Mouse (Mus musculus) heart, postnatal 10 days (tissue): ENCODE measurements around the gene Ccndbp1. TPM values are rescaled to one million over a fixed set of nuclear protein-coding genes. Genes with fewer than 3 reads are reported as not detected.
A peak's percentile ranks its signal among the peaks of the same experiment; 100 is the strongest.
"Not testable (repeated sequence)": the region's sequence is repeated elsewhere in the genome, so short reads cannot be mapped to it uniquely, and the experiment has no call there.

Source experiments
- DNase-seq, 2 experiments: peaks; one replicate each; pipeline ENCODE4 v3.0.0; 2021
- intact Hi-C: fragments of 180-260 bp; cut with DNase I; formaldehyde crosslinking; loops from one replicate; pipeline ENCODE4 v1.15.1; 2025
- total RNA-seq, 2 experiments: library from RNA; stranded (reverse); gene quantifications; 2 replicates each; pipeline ENCODE4 v1.2.3; 2021

Gene Ccndbp1
- total RNA-seq, 2 experiments from 2014 or later, result 28.4 to 31.7 TPM

DNA sequence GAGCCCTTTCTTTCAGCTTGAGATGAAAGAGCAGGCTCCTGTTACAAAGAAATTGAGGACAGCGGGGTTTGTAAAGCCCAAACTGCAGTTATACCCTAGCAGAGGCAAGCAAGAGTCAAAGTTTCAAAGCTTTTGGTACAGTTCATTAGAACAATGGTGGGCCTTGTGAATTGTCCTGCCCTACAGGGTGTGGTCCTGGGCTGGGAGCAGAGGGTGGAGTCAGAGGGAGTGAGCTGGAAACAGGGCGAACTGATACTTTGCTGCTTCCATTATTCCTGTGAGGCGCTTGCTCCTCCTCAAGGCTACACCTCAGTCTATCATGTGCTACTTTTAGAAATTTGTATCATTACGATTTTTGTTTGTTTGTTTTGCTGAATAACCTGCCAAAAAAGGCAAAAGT is 17.0 kb upstream of the Ccndbp1 start:
- intact Hi-C loops, result no loop called here
- no peak for DNase-seq

DNA sequence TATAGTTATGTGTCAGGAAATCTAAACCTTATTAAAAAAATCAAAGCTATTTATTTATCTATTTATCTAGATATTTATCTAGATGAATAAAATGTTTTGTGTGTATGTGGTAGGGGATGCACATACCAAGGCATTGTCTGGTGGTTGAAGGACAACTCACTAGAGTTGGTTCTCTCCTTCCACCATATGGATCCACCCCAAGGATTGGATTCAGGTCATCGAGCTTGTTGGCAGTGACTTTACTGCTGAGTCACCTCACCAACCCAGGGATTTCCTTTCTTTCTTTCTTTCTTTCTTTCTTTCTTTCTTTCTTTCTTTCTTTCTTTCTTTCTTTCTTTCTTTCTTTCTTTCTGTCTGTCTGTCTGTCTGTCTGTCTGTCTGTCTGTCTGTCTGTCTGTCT is 11.6 kb upstream of the Ccndbp1 start:
- intact Hi-C loops, result not testable (repeated sequence)

DNA sequence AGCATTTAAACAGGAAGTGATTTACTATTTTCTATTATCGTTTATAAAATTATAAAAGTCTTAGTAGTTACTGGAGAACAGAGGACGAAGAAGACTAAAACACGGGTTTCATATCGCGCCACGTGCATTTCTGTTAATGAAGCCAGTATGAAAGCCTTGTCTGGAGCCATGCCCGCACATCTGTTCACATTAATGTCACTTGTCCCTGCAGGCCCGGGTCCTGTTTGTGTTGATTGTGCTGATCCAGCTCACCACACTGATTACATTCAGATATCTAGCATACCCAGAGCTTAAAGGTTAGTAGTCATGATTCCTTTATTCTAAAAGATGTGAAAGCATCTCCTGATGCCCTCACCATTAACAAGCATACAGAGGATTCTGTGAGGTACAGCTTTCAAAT is 9.3 kb upstream of the Ccndbp1 start:
- intact Hi-C loops, result no loop called here
- no peak for DNase-seq

More for the DNA sequence above, 11.6 kb upstream of the Ccndbp1 start:
- not testable (repeated sequence) for DNase-seq

DNA sequence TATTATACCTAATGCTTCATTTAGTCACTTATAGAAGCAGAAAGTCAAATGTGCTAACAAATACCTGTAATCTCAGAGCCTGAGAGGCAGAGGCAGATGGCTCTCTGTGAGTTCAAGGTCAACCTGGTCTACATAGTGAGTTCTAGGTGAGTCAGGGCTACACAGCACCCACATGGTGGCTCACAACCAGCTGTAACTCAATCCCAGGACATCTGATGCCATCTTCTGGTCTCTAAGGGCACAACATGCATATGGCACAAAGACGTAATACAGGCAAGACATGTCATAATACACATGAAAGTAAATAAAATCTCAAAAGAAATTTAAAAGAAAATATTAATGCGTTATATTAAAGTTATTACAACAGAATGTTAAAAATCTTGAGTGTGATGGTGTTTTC is 4.6 kb upstream of the Ccndbp1 start:
- intact Hi-C loops, result no loop called here

DNA sequence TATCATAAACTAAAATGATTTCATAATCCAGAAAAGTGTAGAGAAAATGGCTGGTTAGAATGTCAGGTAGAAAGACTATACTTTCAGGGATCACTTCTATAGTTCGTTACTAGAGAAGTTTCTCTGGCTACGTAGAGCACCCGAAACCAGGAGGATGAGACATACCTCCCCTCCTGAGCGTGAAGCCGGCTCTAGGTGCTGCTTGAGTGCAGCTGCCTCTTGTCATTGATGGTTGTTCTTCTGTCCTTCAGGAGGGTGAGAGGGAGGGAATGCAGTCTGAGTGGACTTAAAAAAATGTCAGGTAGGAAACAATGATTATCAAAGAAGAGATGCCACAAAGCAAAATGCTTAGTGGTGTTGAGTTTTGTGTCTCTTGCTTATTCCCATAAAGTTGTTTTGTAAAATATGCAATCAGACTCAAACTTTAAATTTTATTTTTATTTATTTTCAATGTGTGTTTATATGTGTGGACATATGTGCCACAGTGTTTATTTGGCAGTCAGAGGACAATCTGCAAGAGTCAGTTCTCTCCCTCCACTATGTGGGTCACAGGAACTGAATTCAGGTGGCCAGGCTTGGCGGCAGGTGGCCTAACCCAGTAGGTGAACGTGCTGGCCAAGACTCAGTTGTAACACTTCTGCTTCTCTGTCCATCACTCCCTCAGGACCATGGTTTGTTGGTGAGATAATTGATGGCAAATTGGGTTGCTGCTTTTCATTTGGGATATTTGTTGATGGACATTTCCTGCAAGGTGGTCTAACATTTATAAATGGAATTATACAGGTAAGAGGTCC is 4.0 kb upstream of the Ccndbp1 start:
- DNase-seq, result no peak
- intact Hi-C loops, result no loop called here

More for the DNA sequence above, 4.6 kb upstream of the Ccndbp1 start:
- no peak for DNase-seq

DNA sequence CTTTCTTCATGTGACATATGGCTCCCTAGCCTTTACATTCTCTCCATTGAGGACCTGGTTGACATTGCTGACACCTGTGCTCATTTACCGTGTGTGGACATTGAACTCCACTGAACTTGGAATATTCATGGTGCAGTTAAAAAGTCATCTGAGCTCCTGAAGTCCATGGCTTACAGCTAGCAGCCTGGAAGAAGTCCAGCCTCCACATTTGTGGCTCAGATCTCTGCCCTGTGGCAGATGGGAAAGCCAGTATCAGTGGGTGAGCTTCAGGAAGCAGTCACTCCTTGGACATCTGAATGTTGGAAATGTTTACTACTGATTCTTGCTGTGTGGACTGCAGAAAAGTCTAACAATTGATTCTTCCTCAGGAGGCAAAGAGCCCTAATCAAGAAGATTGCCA is 1.2 kb upstream of the Ccndbp1 start:
- DNase-seq, result no peak
- intact Hi-C loops, result loop anchor here (5.0 kb wide), 1 partner anchor 35 kb away; the partner anchor contains the start of gene Ubr1

DNA sequence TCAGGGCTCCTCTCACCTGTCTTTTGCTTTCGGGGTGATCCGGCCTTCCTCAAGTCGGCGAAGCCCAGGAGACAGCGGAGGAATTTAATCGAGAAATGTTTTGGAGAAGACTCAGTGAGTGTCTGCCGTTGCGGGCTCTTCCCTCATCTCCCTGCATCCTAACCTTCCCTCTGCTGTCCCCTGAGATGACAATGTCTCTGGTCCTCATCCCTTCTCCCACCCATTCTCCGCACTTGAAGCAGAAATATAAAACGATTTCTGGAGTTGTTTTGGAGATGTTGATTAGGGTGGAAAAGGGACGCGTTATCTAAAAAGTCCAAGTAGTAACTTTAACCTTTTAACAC is 433 bp downstream of the Ccndbp1 start:
- no peak for DNase-seq
- intact Hi-C loops, result loop anchor here (5.0 kb wide), 1 partner anchor 36 kb away; the partner anchor contains the start of gene Ubr1

DNA sequence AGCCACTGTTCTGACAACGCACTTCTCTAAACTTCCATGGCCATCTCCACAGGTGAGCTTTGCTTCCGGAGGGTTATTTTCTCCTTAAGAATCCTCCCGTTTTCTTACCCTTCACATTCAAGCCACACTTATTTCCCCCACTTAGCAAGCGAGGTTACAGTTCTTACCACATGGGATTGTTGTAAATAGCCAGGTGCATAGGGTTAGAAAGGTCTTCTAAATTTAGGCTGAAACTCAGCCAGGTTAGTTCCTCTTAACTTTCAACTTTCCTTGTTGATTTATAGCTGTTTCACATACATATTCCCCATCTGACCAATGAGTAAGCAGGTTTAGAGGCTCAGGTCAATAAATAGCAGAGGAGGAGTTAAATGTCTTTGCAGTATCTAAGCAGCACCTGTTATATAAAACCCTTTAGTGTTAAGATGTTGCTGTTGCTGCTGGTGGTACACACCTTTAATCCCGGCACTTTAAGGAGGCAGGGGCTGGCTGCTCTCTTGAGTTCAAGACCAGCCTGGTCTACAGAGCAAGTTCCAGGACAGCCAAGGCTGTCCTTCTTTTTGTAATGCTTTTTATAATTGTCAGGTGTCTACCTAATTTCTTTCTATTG is 971 bp downstream of the Ccndbp1 start:
- intact Hi-C loops, result loop anchor here (5.0 kb wide), 1 partner anchor 37 kb away; the partner anchor contains the start of gene Ubr1
- no peak for DNase-seq

DNA sequence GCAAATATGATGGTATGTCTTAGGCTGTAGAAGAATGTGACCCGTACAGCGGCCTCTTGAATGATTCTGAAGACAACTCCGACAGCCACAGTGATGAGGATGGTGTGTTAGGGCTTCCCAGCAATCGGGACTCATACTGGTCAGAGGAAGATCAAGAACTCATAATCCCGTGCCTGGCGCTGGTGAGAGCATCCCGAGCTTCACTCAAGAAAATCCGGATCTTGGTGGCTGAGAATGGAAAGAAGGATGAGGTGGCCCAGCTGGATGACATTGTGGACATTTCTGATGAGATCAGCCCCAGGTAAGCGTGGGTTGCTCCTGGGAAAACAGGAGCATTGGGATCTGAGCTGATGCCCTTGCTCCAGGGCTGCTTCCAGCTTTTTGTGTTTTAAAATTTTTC is 4.5 kb downstream of the Ccndbp1 start:
- no peak for DNase-seq
- intact Hi-C loops, result no loop called here

DNA sequence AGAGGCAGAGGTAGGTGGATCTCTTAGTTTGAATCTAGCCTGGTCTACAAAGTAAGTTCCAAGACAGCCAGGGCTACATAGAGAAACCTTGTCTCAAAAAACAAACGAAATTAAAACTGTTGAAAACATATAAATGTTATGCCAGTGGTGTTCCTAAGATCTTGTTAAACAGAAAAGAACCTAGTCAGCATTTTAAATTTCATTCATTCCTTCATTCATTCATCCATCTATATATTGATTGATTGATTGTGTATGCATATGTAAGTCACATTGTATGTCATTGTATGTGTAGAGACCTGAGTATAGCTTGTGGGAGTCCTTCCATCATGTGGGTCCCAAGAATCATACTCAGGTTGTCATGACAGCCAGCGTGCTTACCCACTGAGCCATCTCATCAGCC is 7.3 kb downstream of the Ccndbp1 start:
- intact Hi-C loops, result no loop called here
- DNase-seq, result no peak

DNA sequence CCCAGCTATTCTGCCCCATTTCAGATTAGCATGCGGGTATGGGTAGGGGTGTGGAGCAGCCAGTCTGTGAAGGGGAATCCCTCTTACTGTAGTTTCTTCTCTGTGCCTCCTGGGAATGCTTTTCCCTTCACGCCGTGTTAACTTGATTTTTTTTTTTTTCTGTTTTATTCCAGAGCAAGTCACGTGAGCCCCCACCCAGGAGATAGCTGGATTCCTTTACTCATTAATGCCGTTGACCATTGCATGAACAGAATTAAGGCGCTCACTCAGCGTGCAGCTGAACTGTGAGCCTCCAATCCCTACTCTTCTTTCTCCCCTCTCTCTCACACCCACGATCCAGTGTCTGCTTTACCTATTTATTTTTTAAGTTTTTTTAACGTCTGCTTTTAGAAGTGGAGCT is 8.0 kb downstream of the Ccndbp1 start:
- intact Hi-C loops, result no loop called here
- DNase-seq, result no peak

DNA sequence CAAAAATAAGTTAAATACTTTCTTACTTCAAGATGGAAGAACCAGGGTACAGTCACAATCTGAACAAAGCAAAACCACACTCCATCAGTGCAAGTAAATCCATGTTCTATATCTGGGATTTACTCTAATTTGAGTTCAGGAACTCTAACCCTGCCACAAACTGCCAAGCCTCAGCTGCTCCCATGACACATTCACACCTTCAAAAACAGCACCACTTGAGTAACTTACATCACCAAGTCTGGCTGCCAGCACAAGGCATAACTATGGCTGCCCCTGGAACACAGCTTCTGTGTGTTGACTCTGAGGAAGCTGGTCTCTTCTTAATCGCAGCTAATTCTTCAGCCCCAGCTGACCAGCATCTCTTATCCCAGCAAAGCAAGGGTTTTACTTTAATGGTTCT is 8.9 kb downstream of the Ccndbp1 start:
- intact Hi-C loops, result no loop called here
- DNase-seq, result peak in 1 of 2 experiments; percentile 28

DNA sequence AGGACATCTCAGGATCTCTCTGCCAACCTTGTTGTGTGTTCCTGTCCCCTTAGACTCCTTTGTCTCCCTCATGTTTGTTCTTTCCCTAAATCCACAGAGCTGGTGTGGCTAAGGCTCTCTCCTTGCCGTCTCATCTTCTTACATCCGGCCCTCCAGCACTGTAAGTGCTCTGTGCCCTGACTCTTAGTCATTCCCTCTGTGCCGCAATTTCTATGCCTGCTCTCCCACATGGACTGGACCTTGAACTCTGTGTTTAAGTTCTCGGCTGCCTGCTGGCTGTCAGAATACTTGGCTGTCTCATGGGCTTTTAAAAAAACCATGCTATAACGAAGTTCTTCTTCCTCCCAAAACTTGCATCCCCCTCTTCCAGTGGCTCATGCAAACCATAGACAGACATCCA is 14.7 kb downstream of the Ccndbp1 start:
- DNase-seq, result no peak
- intact Hi-C loops, result no loop called here

DNA sequence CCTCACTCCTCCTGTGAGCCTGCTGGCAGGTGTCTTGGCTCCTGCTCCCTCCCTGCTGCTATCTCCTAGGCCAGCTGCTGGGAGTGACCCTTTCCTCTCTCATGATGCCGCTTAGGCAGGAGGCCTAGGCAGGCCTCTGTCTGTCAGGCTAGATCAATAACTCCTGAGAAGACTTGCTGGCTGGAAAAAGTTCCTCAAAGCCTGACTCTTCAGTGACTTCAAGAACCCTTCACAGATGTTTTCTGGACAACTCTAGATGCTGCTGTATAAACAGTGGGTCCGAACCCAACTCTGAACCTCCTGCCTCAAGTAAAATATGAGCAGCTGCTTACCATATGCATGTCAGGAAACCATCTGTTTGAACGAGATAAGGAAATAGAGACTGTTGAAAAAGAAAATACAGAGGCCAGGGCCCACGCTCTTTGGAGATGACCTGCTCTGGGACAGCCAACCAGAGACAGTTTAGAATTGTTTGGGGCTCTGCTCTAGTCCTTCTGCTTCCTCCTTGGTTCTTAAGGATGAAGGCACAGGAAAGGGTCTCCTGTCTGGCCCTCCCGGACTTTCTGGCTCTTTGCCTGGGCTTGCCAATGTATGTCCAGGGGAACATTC is 28.6 kb downstream of the Ccndbp1 start, which contains the start of gene Epb42:
Epb42 (minus strand) TSS at position 340 of the 609 bp plus-strand sequence.
- DNase-seq, result no peak
- intact Hi-C loops, result no loop called here

DNA sequence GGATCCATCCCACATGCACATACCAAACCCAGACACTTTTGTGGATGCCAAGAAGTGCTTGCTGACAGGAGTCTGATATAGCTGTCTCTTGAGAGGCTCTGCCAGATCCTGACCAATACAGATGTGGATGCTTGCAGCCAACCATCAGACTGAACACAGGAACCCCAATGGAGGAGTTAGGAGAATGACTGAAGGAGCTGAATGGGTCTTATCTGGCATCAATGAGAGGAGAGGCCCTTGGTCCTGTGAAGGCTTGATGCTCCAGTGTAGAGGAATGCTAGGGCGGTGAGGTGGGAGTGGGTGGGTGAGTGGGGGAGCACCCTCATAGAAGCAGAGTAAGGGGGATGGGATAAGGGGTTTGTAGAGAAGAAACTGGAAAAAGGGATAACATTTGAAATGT is 30.6 kb downstream of the Ccndbp1 start:
- DNase-seq, intact Hi-C loops: not testable (repeated sequence)

DNA sequence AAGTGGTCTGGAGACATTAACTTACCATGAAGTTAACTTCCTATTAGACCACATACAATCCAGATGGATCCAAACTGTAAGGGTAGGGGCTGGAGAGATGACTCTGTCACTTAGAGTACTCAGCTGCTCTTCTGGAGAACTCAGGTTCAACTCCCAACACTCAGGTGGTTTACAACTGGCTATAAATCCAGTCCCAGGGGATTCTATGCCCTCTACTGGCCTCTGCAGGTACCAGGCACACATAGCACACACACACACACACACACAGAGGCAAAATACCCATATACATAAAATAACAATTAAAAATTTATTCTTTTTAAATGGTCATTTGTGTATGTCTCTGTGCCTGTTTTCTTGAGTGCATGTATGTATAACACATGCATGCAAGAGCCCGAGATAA is 31.2 kb downstream of the Ccndbp1 start:
- intact Hi-C loops, result no loop called here
- no peak for DNase-seq

DNA sequence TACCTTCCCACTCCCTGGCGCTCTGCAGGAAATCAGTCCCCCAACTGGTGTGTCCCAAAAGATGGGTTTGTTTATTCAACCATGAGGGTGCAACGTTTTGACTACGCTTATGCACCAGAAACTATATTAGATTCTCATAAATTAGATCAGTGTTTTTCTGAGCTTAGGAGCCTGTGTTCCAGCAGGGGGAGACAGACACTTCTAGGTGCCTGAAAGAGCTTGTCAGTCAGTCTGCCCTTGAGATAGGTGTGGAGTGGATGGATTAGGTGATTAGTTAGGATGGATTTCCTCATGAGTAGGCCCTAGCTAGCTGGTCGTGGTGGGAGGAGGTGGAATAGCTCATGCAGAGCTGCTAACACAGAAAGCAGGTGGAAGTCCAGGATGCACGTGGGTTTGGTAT is 32.9 kb downstream of the Ccndbp1 start:
- intact Hi-C loops, result loop anchor here (1.0 kb wide), 1 partner anchor 61 kb away; no protein-coding TSS in a partner anchor
- peak; percentile 40 to 54 for DNase-seq

DNA sequence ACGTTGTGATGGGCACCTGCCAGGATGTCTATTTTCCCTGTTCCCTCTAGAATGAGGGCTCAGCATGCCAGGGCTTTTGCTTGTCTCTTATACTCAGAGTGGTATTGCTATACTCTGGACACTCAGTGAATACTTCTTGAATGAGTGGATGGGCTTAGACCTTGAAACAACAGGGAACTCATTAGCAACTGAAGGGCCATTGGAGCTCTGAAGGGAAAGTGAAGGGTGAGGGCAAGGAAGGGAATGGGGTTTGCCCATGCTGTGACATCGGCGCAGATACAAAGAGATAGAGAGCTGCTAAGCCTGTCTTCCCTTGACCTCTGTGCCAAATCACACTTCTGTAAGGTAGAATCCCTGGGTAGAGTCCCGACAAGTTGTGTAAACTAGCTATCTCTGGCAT is 37.5 kb downstream of the Ccndbp1 start:
- intact Hi-C loops, result no loop called here
- DNase-seq, result no peak

DNA sequence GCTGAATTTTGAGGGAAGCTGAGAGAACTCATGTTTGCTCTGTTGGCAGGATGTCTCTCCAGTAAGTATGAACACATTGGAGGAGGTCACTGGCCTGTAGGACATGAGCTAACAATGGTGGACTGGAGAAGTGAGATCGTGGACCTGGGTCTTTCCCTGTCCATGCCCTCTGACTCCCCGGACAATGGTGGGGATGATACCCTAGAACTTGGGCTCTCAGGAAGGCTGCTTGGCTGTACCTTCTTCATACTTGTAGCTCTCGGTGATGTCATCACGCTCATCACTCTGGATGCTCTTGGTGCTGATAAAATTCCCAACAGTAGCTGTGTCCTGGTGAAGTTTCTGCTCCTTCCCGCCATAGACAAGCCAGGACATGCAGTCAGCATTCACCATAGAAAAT is 44.0 kb downstream of the Ccndbp1 start:
- intact Hi-C loops, result no loop called here

DNA sequence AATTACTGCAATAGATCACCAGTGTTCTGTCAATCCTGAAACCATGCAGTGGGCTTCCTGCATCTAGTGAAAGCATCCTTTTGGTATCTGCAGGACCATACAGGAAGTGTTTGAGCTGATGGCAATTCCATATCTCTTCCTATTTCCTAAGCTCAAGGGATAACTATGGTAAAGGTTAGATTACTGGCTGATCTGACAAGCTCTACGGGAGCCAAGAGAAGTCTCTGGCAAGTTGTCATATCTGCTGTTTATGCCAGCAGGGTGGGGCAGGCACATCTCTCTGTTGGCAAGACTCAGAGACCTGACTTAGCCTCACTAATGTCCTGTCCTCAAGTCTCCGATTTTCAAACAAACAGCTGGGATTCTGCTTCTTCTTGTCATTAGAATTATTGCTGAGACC is 45.9 kb downstream of the Ccndbp1 start:
- no peak for DNase-seq
- intact Hi-C loops, result no loop called here

More for the DNA sequence above, 44.0 kb downstream of the Ccndbp1 start:
- no peak for DNase-seq

DNA sequence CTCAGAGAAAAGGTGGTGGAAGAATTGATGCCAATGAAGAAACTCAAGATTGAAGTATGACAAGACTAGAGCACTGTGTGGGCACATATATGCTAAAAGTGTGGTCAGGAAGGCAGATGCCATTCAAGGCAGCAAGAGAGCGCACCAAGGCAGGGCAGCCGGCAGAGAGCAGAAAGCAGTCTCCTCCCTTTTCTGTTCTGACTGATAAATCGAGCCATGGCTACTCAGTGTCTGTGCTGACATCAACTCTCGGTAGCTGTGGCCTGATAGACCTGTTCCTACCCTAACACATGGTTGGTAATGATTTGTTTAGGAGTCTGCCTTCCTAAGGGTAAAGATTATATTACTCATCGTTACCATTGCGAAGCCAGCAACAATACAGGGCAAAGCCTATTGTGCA is 47.7 kb downstream of the Ccndbp1 start:
- no peak for DNase-seq
- intact Hi-C loops, result no loop called here

DNA sequence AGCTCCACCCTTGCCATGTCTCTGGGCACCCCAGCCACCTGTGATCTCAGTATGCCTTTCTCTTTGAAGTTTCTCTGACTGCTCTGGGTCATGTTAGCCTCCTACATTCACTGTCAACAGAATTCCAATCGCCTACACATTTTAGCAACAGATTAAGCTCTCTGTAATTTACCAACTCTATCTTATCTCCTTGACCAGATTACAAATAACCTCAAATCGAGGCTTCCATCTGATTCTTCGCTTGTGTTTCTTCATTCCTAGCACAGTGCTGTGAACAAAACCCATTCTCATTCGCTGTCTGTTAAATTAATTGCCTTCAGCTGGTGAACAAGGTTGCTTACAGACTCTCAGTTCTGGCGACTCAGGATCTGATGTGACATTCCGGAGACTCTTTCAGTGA is 49.8 kb downstream of the Ccndbp1 start:
- no peak for DNase-seq
- intact Hi-C loops, result no loop called here
